Mouse (Mus musculus) frontal cortex, adult 2 months (tissue): Measurements from ENCODE around the gene Ccna2. TPM values are rescaled to one million over a fixed set of nuclear protein-coding genes. Genes with fewer than 3 reads are reported as not detected.
"Not testable (repeated sequence)": the region's sequence is repeated elsewhere in the genome, so short reads cannot be mapped to it uniquely, and the experiment has no call there.

Experiments
- DNase-seq, 2 experiments: peaks; one replicate each; pipeline ENCODE4 v3.0.0; 2022; ENCODE audit warnings: low spot score in 1 of 2; ENCODE audit errors: extremely low spot score in 1 of 2
- polyA plus RNA-seq: library from polyadenylated mRNA; depleted of rRNA; stranded (reverse); fragments of >200 nt; gene quantifications from 2 replicates; pipeline ENCODE4 v1.2.3, GENCODE M21; 2012; rRNA removed

Gene Ccna2
- polyA plus RNA-seq: 4.1 and 4.7 TPM in 2 replicates

DNA sequence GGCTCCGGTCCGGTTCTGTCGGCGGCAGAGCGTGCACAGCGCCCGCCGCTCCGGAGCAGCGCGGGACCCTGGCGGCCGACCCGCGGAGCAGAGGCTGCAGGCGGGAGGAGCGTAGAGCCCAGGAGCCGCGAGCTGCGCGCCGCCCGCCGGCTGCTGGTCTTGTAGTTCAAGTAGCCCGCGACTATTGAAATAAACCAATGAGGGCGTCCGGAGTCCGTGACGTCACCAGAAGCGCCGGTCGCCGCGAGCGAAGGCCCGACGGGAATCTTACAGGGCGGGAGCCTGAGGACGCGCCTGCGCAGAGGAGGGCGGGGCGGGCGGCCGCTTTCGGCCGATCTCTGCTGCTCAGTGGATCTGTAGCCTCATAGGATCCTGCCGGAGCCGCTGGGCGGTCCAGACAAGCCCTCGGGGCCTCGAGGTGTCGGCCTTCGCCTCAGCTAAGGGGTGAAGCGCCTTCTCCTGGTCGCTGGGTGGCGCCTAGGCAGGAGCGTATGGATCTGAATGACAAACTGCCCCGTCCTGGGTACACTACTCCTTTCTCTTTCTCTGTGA, at the start of gene Ccna2:
Gene Ccna2 (minus strand): TSS at position 324 of the 552 bp plus-strand sequence.
- peak; percentile 96 to 99 for DNase-seq

DNA sequence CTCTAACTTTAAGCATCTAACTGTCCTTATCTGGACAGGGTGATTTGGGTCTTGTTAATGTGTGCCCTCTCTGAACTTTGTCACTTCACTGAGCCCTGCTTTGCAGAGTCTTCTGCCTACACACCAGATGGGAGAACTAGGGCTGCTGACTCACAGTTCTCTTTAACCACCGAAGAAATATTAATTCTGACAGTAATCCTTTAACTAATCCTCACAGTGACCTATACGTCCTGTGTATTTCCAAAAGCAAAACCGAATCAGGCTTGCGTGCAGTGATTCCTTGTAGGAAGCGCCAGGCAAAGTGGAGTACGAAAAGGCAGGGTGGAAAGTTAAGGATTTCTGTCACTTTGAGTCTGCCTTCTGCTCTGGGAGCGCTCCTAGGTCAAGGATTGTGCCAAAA, 46.2 kb upstream of the Ccna2 start:
- DNase-seq: no peak

DNA sequence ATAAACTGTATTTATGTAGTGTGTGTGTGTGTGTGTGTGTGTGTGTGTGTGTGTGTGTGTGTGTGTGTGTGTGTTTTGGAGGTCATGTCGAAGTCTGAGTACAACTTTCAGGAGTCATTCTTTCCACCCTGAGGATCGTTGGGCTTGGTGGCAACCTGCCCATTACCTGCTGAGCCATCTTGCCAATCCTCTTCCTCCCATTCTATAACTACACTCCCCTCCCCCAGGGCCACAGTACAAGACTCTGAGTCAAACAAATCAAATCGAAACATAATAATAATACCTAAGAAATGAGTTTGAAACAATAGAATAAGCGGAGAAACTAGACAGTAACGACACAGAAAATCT, 41.9 kb upstream of the Ccna2 start:
- no peak for DNase-seq

DNA sequence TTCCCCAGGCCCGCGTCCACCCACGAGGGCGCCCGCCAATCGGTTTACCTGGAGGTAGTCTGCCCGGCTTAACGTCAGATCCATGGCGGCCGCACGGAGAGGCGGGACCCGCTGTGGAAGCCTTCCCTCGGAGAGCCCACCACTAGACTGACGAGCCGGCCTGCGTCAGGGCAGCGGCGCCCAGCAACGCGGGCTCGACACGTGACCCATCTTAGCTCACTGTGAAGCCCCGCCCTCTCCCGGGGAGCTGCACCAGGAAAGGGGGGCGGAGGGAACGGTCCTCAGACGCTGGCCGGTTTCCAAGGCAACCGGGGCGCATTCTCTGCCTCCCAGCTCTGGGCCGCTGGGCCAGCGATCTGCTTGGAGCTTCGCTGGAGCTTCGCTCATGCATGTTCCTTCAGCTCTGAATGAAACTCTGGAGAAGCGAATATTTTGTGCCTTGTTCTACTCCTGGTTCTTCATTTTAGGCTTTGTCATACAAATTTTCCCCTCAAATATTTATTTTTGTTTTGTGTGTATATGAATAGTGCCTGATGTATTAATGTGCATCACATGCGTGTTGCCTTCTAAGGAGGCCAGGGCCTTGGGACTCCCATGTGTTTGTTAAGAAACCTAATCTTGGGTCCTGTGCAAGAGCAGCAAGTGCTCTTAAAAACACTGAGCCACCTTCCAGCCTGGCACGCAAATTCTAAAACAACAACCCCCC, 41.4 kb upstream of the Ccna2 start, which contains the start of gene Bbs7:
Gene Bbs7 (minus strand): TSS at position 276 of the 706 bp plus-strand sequence.
- peak; percentile 92 to 96 for DNase-seq

DNA sequence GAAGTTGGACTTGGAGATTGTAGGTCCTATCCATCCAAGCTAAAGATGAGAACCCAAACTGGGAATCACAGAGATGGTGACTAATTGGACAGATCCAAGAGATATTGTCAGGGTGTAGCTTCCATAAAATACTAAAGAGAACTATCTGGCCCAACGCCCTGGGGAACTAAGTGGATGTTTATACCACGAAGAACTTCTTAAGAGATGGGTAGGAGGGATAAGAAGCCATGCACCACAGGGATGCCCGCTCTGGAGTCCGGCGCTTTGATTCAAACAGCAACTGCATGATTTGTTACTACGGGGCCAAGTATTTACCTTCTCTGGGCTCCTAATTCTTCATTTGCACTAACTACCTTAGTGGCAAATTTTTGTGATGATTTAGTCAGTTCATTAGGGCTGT, 40.7 kb upstream of the Ccna2 start:
- peak; percentile 21 for DNase-seq

DNA sequence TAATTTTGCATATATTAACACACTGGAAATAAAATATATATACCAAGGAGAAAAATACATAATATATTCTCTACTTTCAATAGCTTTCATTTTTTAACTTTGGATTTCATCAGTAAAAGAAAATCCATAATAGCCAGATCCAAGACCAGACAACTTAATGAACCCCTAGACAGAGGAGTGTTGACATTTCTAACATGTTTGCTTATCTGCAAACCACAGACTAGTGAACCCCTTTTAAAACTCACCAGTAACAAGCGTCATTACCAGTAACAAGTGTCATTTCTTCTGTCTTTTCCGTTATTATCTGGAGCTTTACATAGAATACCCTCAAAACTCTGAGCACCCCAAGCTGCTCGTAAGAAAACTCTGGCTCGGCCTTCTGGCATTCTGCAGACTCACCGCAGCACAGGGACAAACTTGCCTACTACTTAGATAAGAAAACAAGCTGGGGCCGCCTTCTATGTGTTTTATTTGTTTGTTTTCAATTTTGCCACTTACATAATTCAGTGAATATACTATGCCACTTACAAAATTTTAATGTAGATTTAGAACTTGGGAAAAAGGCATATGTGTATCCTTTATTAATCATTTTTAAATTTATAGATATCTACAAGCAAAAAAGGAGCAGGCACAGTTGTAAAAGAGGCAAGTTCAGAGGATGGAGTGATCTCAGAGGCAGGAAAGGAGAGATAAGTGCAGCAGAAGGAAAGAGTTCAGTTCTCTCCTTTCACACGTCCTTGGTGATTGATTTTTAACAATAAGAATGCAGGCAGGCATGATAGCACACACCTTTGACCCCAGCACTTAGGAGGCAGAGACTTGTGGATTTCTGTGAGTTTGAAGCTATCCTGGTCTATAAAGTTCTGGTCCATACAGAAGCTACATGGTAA, 34.2 kb upstream of the Ccna2 start:
- no peak for DNase-seq

DNA sequence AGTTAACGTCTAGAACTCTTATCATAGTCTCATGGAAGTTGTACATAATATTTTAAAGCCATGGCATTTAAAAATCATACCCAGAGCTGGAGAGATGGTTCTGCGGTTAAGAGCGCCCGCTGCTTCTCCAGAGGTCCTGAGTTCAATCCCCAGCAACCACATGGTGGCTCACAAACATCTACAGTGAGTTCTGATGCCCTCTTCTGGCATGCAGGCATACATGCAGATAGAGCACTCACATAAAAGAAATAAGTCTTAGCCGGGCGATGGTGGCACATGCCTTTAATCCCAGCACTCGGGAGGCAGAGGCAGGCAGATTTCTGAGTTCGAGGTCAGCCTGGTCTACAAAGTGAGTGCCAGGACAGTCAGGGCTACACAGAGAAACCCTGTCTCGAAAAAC, 27.8 kb upstream of the Ccna2 start:
- DNase-seq: not testable (repeated sequence)

DNA sequence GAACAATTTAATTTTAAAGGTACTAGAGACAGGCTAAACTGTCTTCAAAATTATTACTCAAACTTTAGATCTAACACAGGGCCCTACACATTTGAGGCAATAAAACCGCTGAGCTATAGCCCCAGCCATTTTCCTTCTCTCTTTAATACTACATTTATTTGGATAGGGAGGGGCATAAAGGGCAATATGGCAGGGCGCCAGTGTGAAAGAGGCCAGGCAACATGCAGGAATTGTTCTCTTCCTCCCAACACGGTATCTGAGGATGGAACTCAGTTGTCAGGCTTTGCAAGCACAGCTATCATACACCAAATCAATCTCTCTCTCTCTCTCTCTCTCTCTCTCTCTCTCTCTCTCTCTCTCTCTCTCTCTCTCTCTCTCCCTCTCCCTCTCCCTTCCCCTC, 26.9 kb upstream of the Ccna2 start:
- DNase-seq: no peak

DNA sequence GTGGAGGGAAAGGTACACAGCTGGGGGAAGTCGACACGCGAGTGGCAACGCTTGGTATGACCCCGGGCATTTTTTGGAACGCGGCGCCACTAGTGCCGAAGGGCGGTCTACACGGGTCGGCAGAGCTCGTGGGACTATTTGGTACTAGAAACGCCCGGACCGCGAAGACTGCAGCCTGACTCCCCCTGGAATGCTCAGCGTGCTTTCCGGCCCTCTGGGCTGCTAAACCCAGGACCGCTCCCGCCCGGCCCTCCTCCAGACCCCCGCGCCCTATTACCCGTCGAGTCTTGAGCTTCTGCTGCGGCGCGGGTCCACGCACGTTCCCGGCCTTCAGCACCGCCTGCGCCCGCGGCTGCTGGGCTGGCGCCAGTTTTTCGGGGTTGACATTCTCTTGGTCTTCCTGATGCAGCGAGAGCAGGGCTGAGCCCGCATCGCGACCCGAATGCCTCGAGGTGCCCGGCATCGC, 556 bp downstream of the Ccna2 start:
- peak in 1 of 2 experiments; percentile 17 for DNase-seq

DNA sequence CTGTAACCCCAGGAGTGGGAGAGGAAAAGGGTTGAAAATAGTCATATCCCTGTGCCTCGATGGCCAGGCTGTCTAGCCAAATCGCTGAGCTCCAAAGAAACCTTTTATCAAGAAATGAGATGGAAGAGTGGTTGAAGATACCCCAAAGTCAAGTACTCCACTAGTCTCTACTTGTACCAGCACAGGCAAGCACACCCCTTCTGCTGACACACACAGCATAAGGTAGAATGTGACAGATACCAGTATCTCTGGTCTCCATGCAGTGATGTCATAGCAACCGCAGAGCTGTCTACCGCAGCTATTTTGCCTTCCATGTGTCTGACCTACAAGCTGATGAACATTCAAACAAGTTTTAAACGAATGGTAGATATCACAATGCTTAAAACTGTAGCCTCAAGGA, 2.1 kb downstream of the Ccna2 start:
- DNase-seq: no peak

DNA sequence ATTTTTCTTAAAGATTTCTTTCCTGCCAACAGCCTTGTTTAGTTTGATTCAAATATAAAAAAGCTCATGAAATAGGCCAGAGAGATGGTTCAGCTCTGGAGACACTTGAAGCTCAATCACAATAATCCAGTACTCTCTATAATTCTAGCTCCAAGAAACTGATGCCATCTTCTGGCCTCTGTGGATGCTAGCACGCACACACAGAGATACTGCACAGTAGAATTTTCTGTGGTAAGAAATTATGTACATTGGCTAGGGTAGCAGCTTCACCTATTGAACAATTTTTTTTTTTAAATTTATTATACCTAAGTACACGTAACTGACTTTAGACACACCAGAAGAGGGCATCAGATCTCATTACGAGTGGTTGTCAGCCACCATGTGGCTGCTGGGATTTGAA, 8.3 kb downstream of the Ccna2 start:
- DNase-seq: no peak

DNA sequence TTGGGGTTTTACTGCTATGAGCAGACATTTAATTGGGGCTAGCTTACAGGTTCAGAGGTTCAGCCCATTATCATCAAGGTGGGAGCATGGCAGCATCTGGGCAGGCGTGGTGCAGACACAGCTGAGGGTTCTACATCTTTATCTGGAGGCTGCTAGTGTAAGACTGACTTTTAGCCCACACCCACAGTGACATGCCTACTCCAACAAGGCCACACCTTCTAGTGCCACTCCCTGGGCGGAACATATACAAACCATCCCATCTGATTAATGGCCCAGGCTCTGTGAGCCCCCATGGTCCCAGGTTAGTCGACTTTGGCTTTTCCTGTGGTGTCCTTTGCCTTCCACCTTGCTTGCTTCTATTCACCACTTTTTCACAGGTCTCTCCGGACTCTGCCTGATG, 12.3 kb downstream of the Ccna2 start:
- no peak for DNase-seq

DNA sequence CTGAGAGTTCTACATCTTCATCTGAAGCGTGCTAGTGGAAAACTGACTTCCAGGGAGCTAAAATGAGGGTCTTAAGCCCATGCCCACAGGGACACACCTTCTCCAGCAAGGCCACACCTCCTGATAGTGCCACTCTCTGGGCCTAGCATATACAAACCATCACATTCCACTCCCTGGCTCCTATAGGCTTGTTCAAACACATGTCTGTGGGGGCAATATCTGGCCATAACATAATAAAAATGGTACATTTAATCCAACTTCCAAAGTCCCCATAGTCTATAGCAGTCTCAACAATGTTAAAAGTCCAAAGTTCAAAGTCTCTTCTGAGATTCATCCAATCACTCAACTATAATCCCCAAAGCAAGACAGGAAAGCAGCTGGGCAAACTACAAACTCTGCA, 14.3 kb downstream of the Ccna2 start:
- DNase-seq: no peak

DNA sequence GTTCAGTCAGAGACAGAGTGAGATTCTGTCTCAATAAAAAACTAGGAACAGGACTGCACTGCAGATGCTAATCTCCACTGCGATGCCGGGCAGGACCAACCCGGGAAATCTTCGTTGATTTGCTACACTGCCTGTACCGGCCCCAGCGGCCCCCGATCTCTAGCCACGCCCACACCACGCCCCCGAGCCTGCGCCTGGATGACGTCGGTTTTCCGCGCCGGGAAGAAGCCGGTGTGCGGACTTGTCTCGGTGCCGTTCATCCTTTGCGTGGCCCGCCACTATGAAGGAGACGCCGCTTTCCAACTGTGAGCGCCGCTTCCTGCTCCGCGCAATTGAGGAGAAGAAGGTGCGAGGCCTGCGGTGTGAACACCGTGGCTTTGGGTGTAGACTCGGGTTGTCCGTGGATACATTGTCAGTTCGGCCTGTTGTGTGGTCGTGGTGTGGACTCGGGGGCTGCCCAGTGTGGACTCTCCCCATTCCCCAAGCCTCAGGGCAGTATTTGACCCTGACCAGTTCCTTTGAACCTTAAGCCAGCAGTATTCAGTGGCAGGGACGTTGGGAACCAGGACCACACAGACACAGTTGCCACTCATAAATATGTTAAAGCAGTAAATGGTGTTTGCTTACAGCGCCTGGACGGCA, 19.4 kb downstream of the Ccna2 start, which contains the start of gene Exosc9:
Gene Exosc9 (plus strand): TSS at position 201 of the 642 bp plus-strand sequence.
- DNase-seq: peak; percentile 89 to 98

DNA sequence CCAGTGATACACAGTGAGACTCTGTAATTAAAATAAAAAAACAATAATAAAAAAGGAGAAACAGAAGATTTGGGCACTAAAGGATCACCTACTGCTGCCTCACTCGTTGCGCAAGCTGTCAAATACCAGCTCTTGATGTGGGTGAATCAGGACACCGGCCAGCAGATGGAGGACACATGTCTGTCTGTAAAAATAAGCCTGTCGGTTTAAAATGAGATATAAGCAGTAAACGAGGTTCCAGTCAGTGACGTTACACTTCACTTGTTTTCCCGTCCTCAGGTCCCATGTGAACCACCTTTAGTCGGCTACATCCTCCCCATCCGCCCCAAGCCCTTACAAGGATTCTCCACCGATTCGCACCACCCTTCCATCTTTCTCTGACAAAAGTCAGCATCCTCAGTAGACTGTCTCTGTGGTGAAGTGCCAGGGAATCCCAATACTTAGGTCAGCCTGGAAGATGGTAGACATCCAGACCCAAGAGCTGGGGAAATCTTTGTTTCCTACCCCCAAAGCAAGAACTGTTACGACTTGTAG, 20.0 kb downstream of the Ccna2 start:
- DNase-seq: no peak

DNA sequence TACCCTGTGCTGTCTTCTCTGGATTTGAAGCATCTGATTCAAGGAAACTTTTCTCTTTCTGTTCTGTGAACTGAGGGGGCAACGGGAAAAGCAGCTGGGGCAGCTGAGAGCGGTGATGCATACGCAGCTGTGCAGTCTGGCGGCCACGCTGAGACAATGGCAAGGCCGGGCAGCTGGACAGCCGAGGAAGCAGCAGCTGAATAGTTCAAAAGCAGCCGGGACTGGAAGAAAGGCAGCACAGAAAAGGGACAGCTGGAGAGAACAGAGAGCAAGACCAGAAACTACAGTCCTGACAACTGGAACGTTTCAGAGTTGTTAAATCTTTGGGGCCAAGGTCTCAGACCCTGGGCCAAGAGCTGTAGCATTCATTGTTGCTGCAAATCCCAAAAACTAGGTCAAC, 20.6 kb downstream of the Ccna2 start:
- DNase-seq: peak in 1 of 2 experiments; percentile 49

DNA sequence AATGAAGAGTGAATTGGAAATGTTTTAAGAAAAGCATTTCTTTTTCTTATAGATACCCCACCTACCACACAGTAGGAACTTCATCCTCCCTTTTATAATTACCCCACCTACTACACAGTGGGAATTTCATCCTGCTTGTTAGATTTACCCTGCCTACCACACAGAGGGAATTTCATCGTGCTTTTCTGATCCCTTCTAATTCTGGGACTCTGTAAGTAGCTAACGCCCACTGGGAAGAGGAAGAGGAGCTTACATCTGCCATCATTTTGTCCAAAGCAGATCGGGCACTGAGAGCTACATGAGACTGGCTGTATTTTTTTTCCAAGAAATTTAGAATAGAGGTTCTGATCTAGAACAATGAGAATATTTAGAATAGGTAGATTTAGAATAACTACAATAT, 27.0 kb downstream of the Ccna2 start:
- no peak for DNase-seq

DNA sequence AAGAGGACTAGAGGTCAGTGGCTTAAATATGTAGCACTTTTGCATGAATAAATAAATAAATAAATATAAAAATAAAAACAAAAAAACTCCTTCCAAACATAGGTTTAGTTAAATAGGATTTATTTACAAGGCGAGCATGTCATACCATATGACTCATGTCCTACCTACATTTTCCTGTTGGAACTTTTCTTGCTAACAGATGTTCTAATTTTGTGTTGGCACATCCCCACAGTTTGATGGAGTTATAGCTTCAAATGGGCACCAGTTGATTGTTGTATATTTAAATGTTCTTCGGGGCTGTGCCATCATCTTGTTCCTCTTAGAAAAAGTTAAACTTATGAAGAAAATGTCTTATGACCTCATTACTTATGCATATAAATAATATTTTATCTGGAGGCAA, 30.6 kb downstream of the Ccna2 start:
- no peak for DNase-seq

DNA sequence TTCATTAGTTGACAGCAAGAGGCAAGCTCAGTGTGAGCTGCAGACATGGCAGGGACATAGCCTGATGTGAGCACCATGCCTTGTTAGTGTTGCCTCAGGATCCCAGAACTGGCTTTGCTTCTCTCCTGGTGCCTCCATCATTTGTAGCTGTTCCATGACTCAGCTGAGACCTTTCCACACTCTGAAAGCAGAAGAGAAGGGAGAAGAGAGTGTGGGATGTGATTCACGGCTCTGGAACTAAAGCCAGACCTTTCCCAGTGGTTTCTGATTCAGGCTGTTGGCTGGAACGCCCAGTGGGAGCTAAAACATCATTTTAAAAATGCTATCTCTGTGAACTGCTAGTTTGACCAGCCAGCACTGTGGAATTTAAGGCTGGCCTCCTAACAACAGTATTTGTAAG, 31.2 kb downstream of the Ccna2 start:
- peak; percentile 28 to 70 for DNase-seq

DNA sequence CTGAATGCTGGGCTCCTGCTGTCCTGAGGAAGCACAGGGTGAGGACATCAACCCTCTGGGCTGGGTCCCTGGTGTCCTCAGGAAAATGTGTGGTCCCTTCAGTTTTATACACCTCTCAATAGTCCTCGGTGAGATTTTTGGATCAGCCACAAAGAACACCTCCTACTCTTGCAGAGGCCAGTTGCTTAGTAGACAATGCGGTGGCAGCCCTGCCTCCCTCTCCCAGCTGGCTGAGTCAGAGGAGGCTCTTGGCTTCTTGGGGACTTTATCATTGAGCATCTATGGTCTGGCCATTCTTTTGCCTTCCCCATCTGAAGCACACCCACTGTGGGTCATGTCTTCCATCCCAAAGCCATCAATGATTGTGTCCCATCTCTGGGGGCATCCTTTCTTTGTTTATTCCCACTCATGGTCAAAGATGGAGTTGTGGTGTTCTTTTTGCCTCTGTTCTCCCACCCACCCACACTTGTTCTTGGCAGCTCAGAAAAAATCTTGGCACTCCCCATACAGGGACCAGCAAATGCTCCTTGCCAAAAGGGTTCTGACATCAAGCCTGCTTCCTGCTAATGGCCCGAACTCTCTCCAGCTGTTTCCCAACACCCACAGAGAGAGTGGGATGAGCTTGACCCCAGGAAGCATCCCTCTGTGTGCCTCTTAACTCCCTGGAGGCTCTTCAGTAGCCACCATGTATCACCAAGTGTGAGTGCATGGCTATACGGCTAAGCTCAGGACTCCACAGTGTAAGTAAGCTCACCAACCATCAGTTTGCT, 34.1 kb downstream of the Ccna2 start:
- peak in 1 of 2 experiments; percentile 31 for DNase-seq
